Mouse (Mus musculus): ENCODE data around the gene Tsen2. TPM values are rescaled to one million over a fixed set of nuclear protein-coding genes. Genes with fewer than 3 reads are reported as not detected.

Gene Tsen2
- polyA plus RNA-seq, 1 experiment from 2014 or later: 36.9 TPM

GRCm38 (mm10) chr6:115542341-115542740, 2.1 kb upstream of the Tsen2 start:
- Histone ChIP-seq H3K4me1 (peaks cover 22% of the 10 kb centered on the region), H3K9me3 (replicated peaks) (no peaks in the 10 kb centered on the region), H3K36me3 (no peaks in the 10 kb centered on the region), H3K27me3 (replicated peaks) (no peaks in the 10 kb centered on the region), H3K4me2 (no peak overlapping the region), H3K9ac (replicated peaks) (no peak overlapping the region), H3K27ac (replicated peaks) (no peak overlapping the region), H3K4me3 (replicated peaks) (no peak overlapping the region)
- ATAC-seq (ENCODE audit: low FRiP score): no peak
- 69% methylated on average over 3 of the region's 3 CpGs for WGBS

GRCm38 (mm10) chr6:115546276-115546675, 1.8 kb downstream of the Tsen2 start:
- no peak overlapping the region for H3K27ac ChIP-seq (replicated peaks)
- peaks cover 31% of the 10 kb centered on the region for H3K36me3 ChIP-seq
- no peak overlapping the region for H3K4me3 ChIP-seq (replicated peaks)
- H3K27me3 ChIP-seq (replicated peaks): no peaks in the 10 kb centered on the region
- peaks cover 18% of the 10 kb centered on the region for H3K4me1 ChIP-seq
- no peak overlapping the region for H3K9ac ChIP-seq (replicated peaks)
- no peak overlapping the region for H3K4me2 ChIP-seq
- H3K9me3 ChIP-seq (replicated peaks): no peaks in the 10 kb centered on the region
- WGBS: 95% methylated on average over 5 of the region's 5 CpGs
- ATAC-seq (ENCODE audit: low FRiP score): no peak

GRCm38 (mm10) chr6:115555485-115555884, 11.0 kb downstream of the Tsen2 start:
- H3K4me3 ChIP-seq (replicated peaks): no peak overlapping the region
- peaks cover 81% of the 10 kb centered on the region for H3K36me3 ChIP-seq
- no peak overlapping the region for H3K9ac ChIP-seq (replicated peaks)
- no peak overlapping the region for H3K27ac ChIP-seq (replicated peaks)
- no peak overlapping the region for H3K4me2 ChIP-seq
- WGBS: 83% methylated on average over 5 of the region's 5 CpGs
- H3K27me3 ChIP-seq (replicated peaks): no peaks in the 10 kb centered on the region
- ATAC-seq (ENCODE audit: low FRiP score): no peak
- H3K4me1 ChIP-seq: no peaks in the 10 kb centered on the region
- no peaks in the 10 kb centered on the region for H3K9me3 ChIP-seq (replicated peaks)

GRCm38 (mm10) chr6:115558176-115558575, 13.7 kb downstream of the Tsen2 start:
- Histone ChIP-seq H3K4me3 (replicated peaks) (no peak overlapping the region), H3K9ac (replicated peaks) (no peak overlapping the region), H3K9me3 (replicated peaks) (no peaks in the 10 kb centered on the region), H3K4me1 (no peaks in the 10 kb centered on the region), H3K27me3 (replicated peaks) (no peaks in the 10 kb centered on the region), H3K4me2 (no peak overlapping the region), H3K36me3 (peaks cover 82% of the 10 kb centered on the region), H3K27ac (replicated peaks) (no peak overlapping the region)
- WGBS: 92% methylated on average over 2 of the region's 2 CpGs
- no peak for ATAC-seq (ENCODE audit: low FRiP score)

- H3K9ac ChIP-seq (replicated peaks): no peak overlapping the region
- no peak overlapping the region for H3K4me2 ChIP-seq
- H3K27ac ChIP-seq (replicated peaks): no peak overlapping the region
- no peaks in the 10 kb centered on the region for H3K9me3 ChIP-seq (replicated peaks)
- WGBS: 79% methylated on average over 21 of the region's 21 CpGs
- no peak for ATAC-seq (ENCODE audit: low FRiP score)
- no peaks in the 10 kb centered on the region for H3K4me1 ChIP-seq
- H3K4me3 ChIP-seq (replicated peaks): no peak overlapping the region
- peaks cover 78% of the 10 kb centered on the region for H3K36me3 ChIP-seq
- no peaks in the 10 kb centered on the region for H3K27me3 ChIP-seq (replicated peaks)
Measured at GRCm38 (mm10) chr6:115559651-115560632, 15.5 kb downstream of the Tsen2 start.

GRCm38 (mm10) chr6:115565479-115566045, 21.1 kb downstream of the Tsen2 start:
- no peak overlapping the region for H3K27ac ChIP-seq (replicated peaks)
- H3K27me3 ChIP-seq (replicated peaks): no peaks in the 10 kb centered on the region
- WGBS: 89% methylated on average over 6 of the region's 6 CpGs
- H3K4me3 ChIP-seq (replicated peaks): no peak overlapping the region
- no peaks in the 10 kb centered on the region for H3K9me3 ChIP-seq (replicated peaks)
- H3K36me3 ChIP-seq: peaks cover 89% of the 10 kb centered on the region
- H3K4me2 ChIP-seq: no peak overlapping the region
- no peaks in the 10 kb centered on the region for H3K4me1 ChIP-seq
- ATAC-seq (ENCODE audit: low FRiP score): no peak
- H3K9ac ChIP-seq (replicated peaks): no peak overlapping the region

- Histone ChIP-seq H3K27ac (replicated peaks) (no peak overlapping the region), H3K27me3 (replicated peaks) (no peaks in the 10 kb centered on the region), H3K4me2 (no peak overlapping the region), H3K36me3 (peaks cover 76% of the 10 kb centered on the region), H3K4me1 (no peaks in the 10 kb centered on the region), H3K4me3 (replicated peaks) (no peak overlapping the region), H3K9ac (replicated peaks) (no peak overlapping the region), H3K9me3 (replicated peaks) (no peaks in the 10 kb centered on the region)
- ATAC-seq (ENCODE audit: low FRiP score): no peak
- 92% methylated on average over 7 of the region's 7 CpGs for WGBS
Measured at GRCm38 (mm10) chr6:115574171-115574570, 29.7 kb downstream of the Tsen2 start.

- no peak overlapping the region for H3K4me3 ChIP-seq (replicated peaks)
- 89% methylated on average over 5 of the region's 5 CpGs for WGBS
Measured at GRCm38 (mm10) chr6:115577407-115577806, 32.9 kb downstream of the Tsen2 start.

GRCm38 (mm10) chr6:115577941-115578340, 33.5 kb downstream of the Tsen2 start:
- H3K4me1 ChIP-seq: no peaks in the 10 kb centered on the region
- H3K27ac ChIP-seq (replicated peaks): no peak overlapping the region
- H3K4me3 ChIP-seq (replicated peaks): no peak overlapping the region
- H3K9me3 ChIP-seq (replicated peaks): no peaks in the 10 kb centered on the region
- peaks cover 67% of the 10 kb centered on the region for H3K36me3 ChIP-seq
- H3K27me3 ChIP-seq (replicated peaks): no peaks in the 10 kb centered on the region
- H3K9ac ChIP-seq (replicated peaks): no peak overlapping the region
- WGBS: 96% methylated on average over 9 of the region's 9 CpGs
- ATAC-seq (ENCODE audit: low FRiP score): no peak
- H3K4me2 ChIP-seq: no peak overlapping the region

More at GRCm38 (mm10) chr6:115577407-115577806, 32.9 kb downstream of the Tsen2 start:
- ATAC-seq (ENCODE audit: low FRiP score): no peak
- no peaks in the 10 kb centered on the region for H3K9me3 ChIP-seq (replicated peaks)
- H3K27ac ChIP-seq (replicated peaks): no peak overlapping the region
- no peaks in the 10 kb centered on the region for H3K4me1 ChIP-seq
- H3K9ac ChIP-seq (replicated peaks): no peak overlapping the region
- no peaks in the 10 kb centered on the region for H3K27me3 ChIP-seq (replicated peaks)
- peaks cover 70% of the 10 kb centered on the region for H3K36me3 ChIP-seq
- no peak overlapping the region for H3K4me2 ChIP-seq

GRCm38 (mm10) chr6:115580810-115581209, 36.3 kb downstream of the Tsen2 start:
- no peaks in the 10 kb centered on the region for H3K27me3 ChIP-seq (replicated peaks)
- WGBS: 82% methylated on average over 3 of the region's 3 CpGs
- H3K4me2 ChIP-seq: no peak overlapping the region
- H3K36me3 ChIP-seq: peaks cover 53% of the 10 kb centered on the region
- H3K9ac ChIP-seq (replicated peaks): no peak overlapping the region
- no peaks in the 10 kb centered on the region for H3K4me1 ChIP-seq
- no peak for ATAC-seq (ENCODE audit: low FRiP score)
- no peak overlapping the region for H3K27ac ChIP-seq (replicated peaks)
- H3K4me3 ChIP-seq (replicated peaks): no peak overlapping the region
- no peaks in the 10 kb centered on the region for H3K9me3 ChIP-seq (replicated peaks)

- no peak overlapping the region for H3K27ac ChIP-seq (replicated peaks)
- H3K9me3 ChIP-seq (replicated peaks): no peaks in the 10 kb centered on the region
- 76% methylated on average over 10 of the region's 10 CpGs for WGBS
Measured at GRCm38 (mm10) chr6:115582328-115583115, 38.1 kb downstream of the Tsen2 start.

More at GRCm38 (mm10) chr6:115582328-115583115, 38.1 kb downstream of the Tsen2 start:
- ATAC-seq (ENCODE audit: low FRiP score): no peak
- Histone ChIP-seq H3K4me1 (no peaks in the 10 kb centered on the region), H3K9ac (replicated peaks) (no peak overlapping the region), H3K4me3 (replicated peaks) (no peak overlapping the region), H3K27me3 (replicated peaks) (no peaks in the 10 kb centered on the region), H3K4me2 (no peak overlapping the region), H3K36me3 (peaks cover 36% of the 10 kb centered on the region)

All from neural tube, embryonic 15.5 days (tissue).